Mouse (Mus musculus) ES-Bruce4 (cell line): ENCODE data around the gene Mast4. TPM values are rescaled to one million over a fixed set of nuclear protein-coding genes. Genes with fewer than 3 reads are reported as not detected.

ENCODE experiments used
- H3K27ac ChIP-seq: 2 replicates; pipeline ENCODE4 v1.5.1; 2012; ENCODE audit warnings: low read length, inconsistent platforms; ENCODE audit not compliant: insufficient read depth
- H3K27me3 ChIP-seq: 2 replicates; pipeline ENCODE4 v1.6.1; 2012; ENCODE audit warnings: mild to moderate bottlenecking, low read length, inconsistent platforms; ENCODE audit not compliant: control insufficient read depth, poor library complexity, insufficient read depth, severe bottlenecking
- H3K36me3 ChIP-seq: 2 replicates; pipeline ENCODE4 v1.6.1; 2012; ENCODE audit warnings: inconsistent platforms, mild to moderate bottlenecking, low read length, moderate library complexity; ENCODE audit not compliant: control insufficient read depth, poor library complexity, insufficient read depth, severe bottlenecking
- H3K4me1 ChIP-seq: one replicate; pipeline ENCODE4 v1.8.1; 2011; ENCODE audit warnings: low read length; ENCODE audit not compliant: control insufficient read depth, insufficient read depth
- H3K4me3 ChIP-seq: 2 replicates; pipeline ENCODE4 v1.5.1; 2011; ENCODE audit warnings: low read depth, mild to moderate bottlenecking, low read length
- H3K9ac ChIP-seq: 2 replicates; pipeline ENCODE4 v1.6.1; 2012; ENCODE audit warnings: low read depth, mild to moderate bottlenecking, inconsistent platforms; ENCODE audit not compliant: poor library complexity, severe bottlenecking
- H3K9me3 ChIP-seq: replicated peaks from 2 replicates; pipeline ENCODE4 v1.6.1; 2012; ENCODE audit warnings: mild to moderate bottlenecking, low read length, inconsistent platforms; ENCODE audit not compliant: control insufficient read depth, poor library complexity, insufficient read depth, severe bottlenecking
- CTCF ChIP-seq: IDR thresholded peaks from one replicate; pipeline ENCODE4 v1.8.1; 2011; ENCODE audit warnings: low read depth, low read length
- EP300 ChIP-seq: IDR thresholded peaks from 2 replicates; pipeline ENCODE4 v1.6.1; 2011; ENCODE audit warnings: low read depth, low read length; ENCODE audit not compliant: insufficient read depth
- POLR2A ChIP-seq: IDR thresholded peaks from one replicate; pipeline ENCODE4 v1.8.1; 2011; ENCODE audit warnings: low read length; ENCODE audit not compliant: insufficient read depth
- polyA plus RNA-seq: library from polyadenylated mRNA; stranded (reverse); fragments of >200 nt; gene quantifications from 2 replicates; pipeline ENCODE4 v1.2.4, GENCODE M21; 2011; ENCODE audit warnings: low read depth; ENCODE audit not compliant: missing spikeins, insufficient read depth, insufficient read length

Gene Mast4
- polyA plus RNA-seq, 1 experiment = 25.3 TPM

- H3K27ac ChIP-seq = no peak overlapping the region
- H3K9ac ChIP-seq = no peak overlapping the region
- no peaks in the 10 kb centered on the region for H3K9me3 ChIP-seq
- TF ChIP-seq CTCF (no peak), EP300 (no peak), POLR2A (no peak)
- no peaks in the 10 kb centered on the region for H3K4me1 ChIP-seq
- H3K36me3 ChIP-seq = no peaks in the 10 kb centered on the region
- no peak overlapping the region for H3K4me3 ChIP-seq
- H3K27me3 ChIP-seq = no peaks in the 10 kb centered on the region
Measured at GRCm38 (mm10) chr13:102947546-102947945, 386.8 kb downstream of the Mast4 start.

GRCm38 (mm10) chr13:102946024-102946821 is 388.1 kb downstream of the Mast4 start:
- H3K9ac ChIP-seq = no peak overlapping the region
- no peaks in the 10 kb centered on the region for H3K4me1 ChIP-seq
- TF ChIP-seq CTCF = no peak
- TF ChIP-seq EP300 = no peak
- TF ChIP-seq POLR2A = no peak
- no peaks in the 10 kb centered on the region for H3K9me3 ChIP-seq
- no peaks in the 10 kb centered on the region for H3K36me3 ChIP-seq
- no peak overlapping the region for H3K27ac ChIP-seq
- H3K4me3 ChIP-seq = no peak overlapping the region
- H3K27me3 ChIP-seq = no peaks in the 10 kb centered on the region

GRCm38 (mm10) chr13:102945450-102945849 is 388.8 kb downstream of the Mast4 start:
- Histone ChIP-seq H3K27ac (no peak overlapping the region), H3K27me3 (no peaks in the 10 kb centered on the region), H3K9me3 (no peaks in the 10 kb centered on the region), H3K9ac (no peak overlapping the region), H3K4me1 (no peaks in the 10 kb centered on the region), H3K4me3 (no peak overlapping the region), H3K36me3 (no peaks in the 10 kb centered on the region)
- no peak for TF ChIP-seq EP300
- no peak for TF ChIP-seq CTCF
- no peak for TF ChIP-seq POLR2A

- Histone ChIP-seq H3K27me3 (no peaks in the 10 kb centered on the region), H3K4me3 (no peak overlapping the region), H3K27ac (no peak overlapping the region)
Measured at GRCm38 (mm10) chr13:102944516-102944915, 389.8 kb downstream of the Mast4 start.

GRCm38 (mm10) chr13:102942557-102942956 is 391.7 kb downstream of the Mast4 start:
- Histone ChIP-seq H3K27me3 (no peaks in the 10 kb centered on the region), H3K9me3 (no peaks in the 10 kb centered on the region), H3K4me1 (no peaks in the 10 kb centered on the region), H3K4me3 (no peak overlapping the region), H3K27ac (no peak overlapping the region), H3K9ac (no peak overlapping the region), H3K36me3 (no peaks in the 10 kb centered on the region)
- TF ChIP-seq CTCF = no peak
- no peak for TF ChIP-seq POLR2A
- TF ChIP-seq EP300 = no peak

More at GRCm38 (mm10) chr13:102944516-102944915, 389.8 kb downstream of the Mast4 start:
- Histone ChIP-seq H3K9ac (no peak overlapping the region), H3K36me3 (no peaks in the 10 kb centered on the region), H3K9me3 (no peaks in the 10 kb centered on the region), H3K4me1 (no peaks in the 10 kb centered on the region)
- TF ChIP-seq EP300 (no peak), CTCF (no peak), POLR2A (no peak)

DNA sequence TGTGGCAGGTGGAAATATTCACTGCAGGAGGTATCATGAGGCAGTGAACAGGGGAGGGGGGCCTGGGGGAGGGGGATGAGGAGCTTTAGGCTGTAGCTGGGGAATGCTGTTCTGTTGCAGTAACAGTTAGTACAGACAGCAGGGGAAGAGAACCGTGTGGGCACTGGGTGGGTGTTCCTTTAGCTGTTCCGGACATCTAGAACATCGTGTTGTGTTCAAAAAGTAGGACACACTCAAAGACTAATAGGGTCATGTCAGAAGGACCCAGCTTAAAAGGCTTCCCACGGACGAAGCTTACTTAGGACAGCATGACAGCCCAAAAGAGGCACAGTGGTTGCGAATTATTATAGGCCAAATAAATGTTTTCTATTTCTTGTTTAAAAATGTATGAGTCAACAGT is 393.8 kb downstream of the Mast4 start:
- Histone ChIP-seq H3K4me3 (no peak overlapping the region), H3K9ac (no peak overlapping the region), H3K27me3 (no peaks in the 10 kb centered on the region), H3K4me1 (no peaks in the 10 kb centered on the region), H3K27ac (no peak overlapping the region), H3K36me3 (no peaks in the 10 kb centered on the region), H3K9me3 (no peaks in the 10 kb centered on the region)
- TF ChIP-seq EP300 = no peak
- no peak for TF ChIP-seq CTCF
- no peak for TF ChIP-seq POLR2A
